Mouse (Mus musculus) lung, embryonic 14.5 days (tissue): Measurements from ENCODE around the gene Htr2b. TPM values are rescaled to one million over a fixed set of nuclear protein-coding genes. Genes with fewer than 3 reads are reported as not detected.
A peak's percentile ranks its signal among the peaks of the same experiment; 100 is the strongest.

Experiments used
- ATAC-seq: fragments of 200-750 bp; cut with Nextera tagmentation; 2 replicates; pipeline ENCODE4 v1.8.0; 2017; ENCODE audit warnings: mild to moderate bottlenecking, moderate TSS enrichment, moderate library complexity; ENCODE audit not compliant: insufficient read depth
- DNase-seq: peaks from one replicate; pipeline ENCODE4 v3.0.0-alpha.2; 2015
- H3K27ac ChIP-seq: fragments of 300-500 bp; sonication (generic); 2 replicates; pipeline ENCODE4 v1.5.1; 2014; ENCODE audit warnings: low read depth, mild to moderate bottlenecking, moderate library complexity
- H3K27me3 ChIP-seq: fragments of 300-500 bp; sonication (generic); 2 replicates; pipeline ENCODE4 v1.6.1; 2014; ENCODE audit warnings: low read length, control low read depth; ENCODE audit not compliant: insufficient read depth
- H3K36me3 ChIP-seq: fragments of 300-500 bp; sonication (generic); 2 replicates; pipeline ENCODE4 v1.6.1; 2014; ENCODE audit warnings: control low read depth; ENCODE audit not compliant: insufficient read depth
- H3K4me1 ChIP-seq: fragments of 300-500 bp; sonication (generic); 2 replicates; pipeline ENCODE4 v1.6.1; 2014; ENCODE audit warnings: antibody characterized with exemption, control low read depth; ENCODE audit not compliant: insufficient read depth
- H3K4me2 ChIP-seq: fragments of 300-500 bp; sonication (generic); 2 replicates; pipeline ENCODE4 v1.6.1; 2014; ENCODE audit warnings: mild to moderate bottlenecking
- H3K4me3 ChIP-seq: fragments of 300-500 bp; sonication (generic); 2 replicates; pipeline ENCODE4 v1.5.1; 2014; ENCODE audit warnings: low read depth, low read length
- H3K9ac ChIP-seq: fragments of 300-500 bp; sonication (generic); 2 replicates; pipeline ENCODE4 v1.6.1; 2014
- H3K9me3 ChIP-seq: fragments of 300-500 bp; sonication (generic); 2 replicates; pipeline ENCODE4 v1.6.1; 2016; ENCODE audit warnings: low read depth, low read length, control low read depth
- CTCF ChIP-seq: IDR thresholded peaks from 2 replicates; pipeline ENCODE4 v1.5.1; 2016; ENCODE audit warnings: antibody characterized with exemption, low read depth
- WGBS: fragments of 180-500 bp; shearing (Covaris S2); extraction: QIAGEN DNeasy Blood & Tissue Kit; methylation state at CpG from one replicate; pipeline ENCODE4 v1.1.7; 2014; 5-methylcytosine and 5-hydroxymethylcytosine counted together
- polyA plus RNA-seq: library from polyadenylated mRNA; unstranded; fragments of >200 nt; fragmentation: Nextera tagmentation; extraction: Ambion mirVana; gene quantifications from 2 replicates; pipeline ENCODE4 v1.2.1, GENCODE M21; 2014

Htr2b gene
- 0.31 and 0.63 TPM in 2 replicates for polyA plus RNA-seq

DNA sequence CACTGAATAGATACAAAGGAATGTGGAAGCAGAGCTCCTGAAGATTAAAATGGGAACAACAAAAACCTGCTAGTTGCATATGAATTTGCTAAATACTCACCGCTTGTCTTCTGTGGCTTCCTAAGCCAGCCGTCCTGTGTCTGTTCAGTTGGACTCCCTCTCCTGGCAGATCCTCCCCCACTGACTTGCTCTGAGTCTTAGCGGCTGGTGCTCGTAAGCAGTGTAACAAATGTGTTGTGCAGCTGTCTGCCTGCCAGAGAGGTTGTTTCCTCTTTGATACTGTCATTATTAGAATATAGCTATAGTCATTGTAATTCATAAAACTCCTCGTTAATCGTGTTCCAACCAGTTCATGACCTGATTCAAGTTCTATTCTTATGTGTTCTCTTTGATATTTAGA is at the start of gene Htr2b:
TSS of gene Htr2b (minus strand) at position 192 of the 400 bp plus-strand sequence.
- 48% methylated on average over 6 of the region's 6 CpGs for WGBS
- DNase-seq (peak; percentile 75), ATAC-seq (peak; percentile 71; the same call in 1 of the 2 replicates)
- peak; percentile 22 for TF ChIP-seq CTCF
- Histone ChIP-seq H3K36me3 (peaks cover 18% of the 10 kb centered on the region), H3K9ac (no peak within 1 kb of the TSS), H3K4me2 (no peak within 1 kb of the TSS), H3K4me3 (no peak within 1 kb of the TSS), H3K4me1 (no peaks in the 10 kb centered on the region), H3K27me3 (no peaks in the 10 kb centered on the region), H3K9me3 (no peaks in the 10 kb centered on the region), H3K27ac (no peak within 1 kb of the TSS)

DNA sequence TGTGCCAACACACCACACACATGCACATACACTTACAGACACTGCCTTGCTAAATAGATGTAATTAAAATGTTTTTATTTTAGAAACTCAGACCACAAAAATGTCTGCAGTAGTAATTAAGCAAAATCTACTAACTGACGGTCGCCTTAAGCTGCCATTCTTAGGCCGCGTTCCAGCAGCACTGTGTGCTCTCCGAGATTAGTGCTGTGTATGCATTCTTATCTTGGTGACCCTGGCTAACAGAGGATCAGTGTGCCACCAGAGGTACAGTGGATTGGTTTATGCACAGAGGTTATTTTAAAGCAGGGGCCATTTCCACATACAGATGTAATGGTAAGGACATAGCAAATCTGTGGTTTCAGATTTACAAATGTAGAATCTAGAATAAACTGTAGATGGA is 49.3 kb upstream of the Htr2b start:
- Histone ChIP-seq H3K4me3 (no peak overlapping the region), H3K9me3 (no peaks in the 10 kb centered on the region), H3K9ac (no peak overlapping the region), H3K4me2 (no peak overlapping the region), H3K27me3 (no peaks in the 10 kb centered on the region), H3K27ac (no peak overlapping the region), H3K4me1 (no peaks in the 10 kb centered on the region), H3K36me3 (peaks cover 47% of the 10 kb centered on the region)
- no peak for ATAC-seq
- 89% methylated on average over 5 of the region's 5 CpGs for WGBS
- no peak for DNase-seq
- no peak for TF ChIP-seq CTCF

DNA sequence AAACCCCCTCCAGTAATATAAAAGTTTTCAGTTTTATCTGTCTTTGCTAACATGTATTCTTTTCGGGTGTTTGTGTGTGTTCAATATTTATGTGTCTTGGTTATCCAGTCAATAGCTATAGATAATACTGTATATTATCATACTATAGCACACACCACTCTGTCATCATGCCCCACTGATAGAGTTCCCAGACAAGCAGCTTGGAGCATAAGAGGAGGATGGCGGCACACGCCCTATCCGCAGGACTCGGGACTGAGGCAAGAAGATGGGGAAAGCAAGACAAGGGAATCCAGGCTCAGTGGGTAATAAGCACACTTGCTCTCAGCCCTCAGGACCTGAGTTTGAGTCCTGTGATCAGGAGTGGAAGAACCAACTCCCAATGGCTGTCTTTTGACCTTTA is 48.7 kb upstream of the Htr2b start:
- ATAC-seq, result no peak
- Histone ChIP-seq H3K27me3 (no peaks in the 10 kb centered on the region), H3K9me3 (no peaks in the 10 kb centered on the region), H3K27ac (no peak overlapping the region), H3K36me3 (peaks cover 46% of the 10 kb centered on the region), H3K9ac (no peak overlapping the region), H3K4me1 (peaks cover under 1% of the 10 kb centered on the region; the same call in 1 of the 2 replicates), H3K4me3 (no peak overlapping the region), H3K4me2 (no peak overlapping the region)
- WGBS, result 88% methylated on average over 5 of the region's 5 CpGs
- DNase-seq, result no peak
- TF ChIP-seq CTCF, result no peak

DNA sequence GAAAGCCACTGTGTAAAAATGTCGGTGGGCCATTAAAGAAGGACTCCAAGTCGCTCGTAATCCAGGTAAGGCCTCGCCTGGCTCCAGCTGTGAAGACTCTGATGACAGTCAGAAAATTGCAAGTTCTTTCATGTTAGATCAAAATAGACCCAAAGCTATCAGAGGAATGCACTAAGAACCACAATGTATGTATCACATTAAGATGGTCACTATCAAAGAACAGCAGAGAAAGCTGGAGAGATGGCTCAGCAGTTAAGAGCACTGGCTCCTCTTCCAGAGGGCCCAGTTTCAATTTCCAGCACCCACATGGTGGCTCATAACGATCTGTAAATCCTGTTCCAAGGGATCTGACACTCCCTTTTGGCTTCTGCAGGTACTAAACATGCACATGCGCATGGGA is 48.3 kb upstream of the Htr2b start:
- H3K36me3 ChIP-seq, result peaks cover 42% of the 10 kb centered on the region
- no peak overlapping the region for H3K4me3 ChIP-seq
- WGBS, result 90% methylated on average over 6 of the region's 6 CpGs
- DNase-seq, result no peak
- no peak overlapping the region for H3K4me2 ChIP-seq
- ATAC-seq, result no peak
- H3K27me3 ChIP-seq, result no peaks in the 10 kb centered on the region
- no peak overlapping the region for H3K9ac ChIP-seq
- no peaks in the 10 kb centered on the region for H3K9me3 ChIP-seq
- no peak overlapping the region for H3K27ac ChIP-seq
- no peak for TF ChIP-seq CTCF
- H3K4me1 ChIP-seq, result peaks cover 4% of the 10 kb centered on the region; the same call in 1 of the 2 replicates

DNA sequence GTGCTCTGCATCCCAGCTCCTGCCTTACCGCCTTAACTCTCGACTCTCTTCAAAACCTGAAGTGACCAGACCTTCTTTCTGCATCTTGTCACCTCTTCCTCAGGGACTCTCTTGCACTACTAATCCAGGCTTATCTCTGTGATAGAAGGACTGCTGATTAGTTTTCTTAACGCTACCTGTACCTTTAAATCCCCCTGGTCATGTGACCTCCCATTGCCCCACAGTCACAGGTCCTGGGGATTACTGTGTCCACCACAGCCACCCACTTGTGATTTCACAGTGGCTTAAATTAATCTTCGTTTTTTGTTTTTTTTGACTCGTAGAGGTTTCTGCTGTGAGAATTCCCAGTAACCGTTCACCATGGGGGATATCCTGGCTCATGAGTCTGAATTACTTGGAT is 44.8 kb upstream of the Htr2b start:
- Histone ChIP-seq H3K4me2 (no peak overlapping the region), H3K36me3 (peaks cover 22% of the 10 kb centered on the region), H3K9ac (no peak overlapping the region), H3K27ac (no peak overlapping the region), H3K4me3 (no peak overlapping the region), H3K9me3 (no peaks in the 10 kb centered on the region), H3K27me3 (no peaks in the 10 kb centered on the region), H3K4me1 (peaks cover 8% of the 10 kb centered on the region)
- 84% methylated on average over 6 of the region's 6 CpGs for WGBS
- no peak for TF ChIP-seq CTCF
- DNase-seq, result no peak
- no peak for ATAC-seq

DNA sequence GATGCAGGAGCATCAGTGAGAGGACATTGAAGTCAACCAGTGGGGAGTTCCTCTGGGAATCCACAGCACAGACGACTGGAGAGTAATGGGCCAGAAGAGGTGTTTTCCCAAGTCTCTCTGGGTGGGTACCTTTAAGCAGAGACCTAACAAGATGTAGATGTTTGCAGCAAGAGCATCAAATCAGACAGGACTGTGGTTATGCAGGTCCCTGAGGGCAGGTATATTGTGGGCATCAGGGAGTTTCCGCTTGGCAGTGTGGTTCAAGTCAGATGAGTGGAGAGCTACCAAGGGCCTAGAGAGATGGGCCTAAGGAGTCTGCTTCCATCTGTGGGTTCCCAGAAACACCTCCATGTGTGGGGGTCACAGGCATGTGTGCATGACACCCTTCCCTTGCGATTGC is 44.3 kb upstream of the Htr2b start:
- Histone ChIP-seq H3K9ac (0 out of 2 replicates have a peak overlapping the region, but pooled peaks have one; percentile 20), H3K36me3 (peaks cover 17% of the 10 kb centered on the region)
- WGBS, result 76% methylated on average over 3 of the region's 3 CpGs

DNA sequence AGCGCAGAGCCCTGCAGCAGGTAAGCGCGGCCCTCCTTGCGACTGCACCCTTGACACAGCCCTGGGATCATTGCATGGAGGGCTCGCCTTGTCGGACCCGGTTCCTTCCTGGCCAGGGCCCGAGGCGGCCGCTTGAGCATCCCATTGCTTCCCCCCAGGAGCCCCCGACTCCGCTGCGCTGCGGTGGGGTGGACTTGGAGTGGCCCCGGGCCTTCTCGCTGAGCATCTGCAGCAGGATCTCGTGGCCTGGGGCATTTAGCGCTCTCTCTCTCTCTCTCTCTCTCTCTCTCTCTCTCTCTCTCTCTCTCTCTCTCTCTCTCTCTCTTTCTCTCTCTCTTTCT is 43.0 kb upstream of the Htr2b start:
- no peaks in the 10 kb centered on the region for H3K27me3 ChIP-seq
- peak overlapping the region; percentile 75 for H3K4me3 ChIP-seq
- H3K27ac ChIP-seq, result no peak overlapping the region
- peak overlapping the region; percentile 76 for H3K4me2 ChIP-seq
- peaks cover 4% of the 10 kb centered on the region; the same call in 1 of the 2 replicates for H3K36me3 ChIP-seq
- ATAC-seq, result no peak
- WGBS, result 0% methylated on average over 18 of the region's 18 CpGs
- H3K9ac ChIP-seq, result peak overlapping the region; percentile 56
- no peak for TF ChIP-seq CTCF
- no peak for DNase-seq
- no peaks in the 10 kb centered on the region for H3K9me3 ChIP-seq
- H3K4me1 ChIP-seq, result peaks cover 8% of the 10 kb centered on the region

More for the DNA sequence above, 44.3 kb upstream of the Htr2b start:
- Histone ChIP-seq H3K9me3 (no peaks in the 10 kb centered on the region), H3K4me1 (peaks cover 8% of the 10 kb centered on the region), H3K27ac (no peak overlapping the region), H3K4me2 (no peak overlapping the region), H3K4me3 (no peak overlapping the region), H3K27me3 (no peaks in the 10 kb centered on the region)
- no peak for ATAC-seq
- no peak for TF ChIP-seq CTCF
- DNase-seq, result no peak
